Mouse (Mus musculus): ENCODE measurements around the gene Fam192a. TPM values are rescaled to one million over a fixed set of nuclear protein-coding genes. Genes with fewer than 3 reads are reported as not detected.
A peak's percentile ranks its signal among the peaks of the same experiment; 100 is the strongest.

Gene Fam192a
- polyA plus RNA-seq, 1 experiment from 2014 or later, result 105 TPM

GRCm38 (mm10) chr8:94581820-94582483, 19.8 kb downstream of the Fam192a start:
- no peaks in the 10 kb centered on the region for H3K9me3 ChIP-seq (ENCODE audit: control insufficient read depth, low read length)
- peaks cover 30% of the 10 kb centered on the region for H3K36me3 ChIP-seq (ENCODE audit: control insufficient read depth, insufficient read depth)
- H3K27me3 ChIP-seq (replicated peaks; ENCODE audit: control insufficient read depth, insufficient read depth, low read length), result no peaks in the 10 kb centered on the region
- no peak overlapping the region for H3K27ac ChIP-seq (ENCODE audit: low read length)
- no peak for ATAC-seq
- H3K9ac ChIP-seq (replicated peaks; ENCODE audit: low read depth, low read length), result no peak overlapping the region
- no peak overlapping the region for H3K4me2 ChIP-seq (ENCODE audit: low read length)
- no peaks in the 10 kb centered on the region; the same call in 1 of the 2 replicates for H3K4me1 ChIP-seq (replicated peaks; ENCODE audit: control insufficient read depth, insufficient read depth, low read length)
- no peak overlapping the region for H3K4me3 ChIP-seq (replicated peaks; ENCODE audit: low read length)
- 68% methylated on average over 7 of the region's 7 CpGs for WGBS

GRCm38 (mm10) chr8:94575148-94575547, 26.6 kb downstream of the Fam192a start:
- H3K36me3 ChIP-seq (ENCODE audit: control insufficient read depth, insufficient read depth), result peaks cover 21% of the 10 kb centered on the region

GRCm38 (mm10) chr8:94574159-94574907, 27.5 kb downstream of the Fam192a start:
- Histone ChIP-seq H3K27ac (ENCODE audit: low read length) (peak overlapping the region; percentile 77), H3K4me1 (replicated peaks; ENCODE audit: control insufficient read depth, insufficient read depth, low read length) (peaks cover 14% of the 10 kb centered on the region), H3K4me3 (replicated peaks; ENCODE audit: low read length) (no peak overlapping the region), H3K9ac (replicated peaks; ENCODE audit: low read depth, low read length) (0 out of 2 replicates have a peak overlapping the region, but pooled peaks have one; percentile 2), H3K9me3 (ENCODE audit: control insufficient read depth, low read length) (no peaks in the 10 kb centered on the region), H3K27me3 (replicated peaks; ENCODE audit: control insufficient read depth, insufficient read depth, low read length) (no peaks in the 10 kb centered on the region), H3K4me2 (ENCODE audit: low read length) (no peak overlapping the region), H3K36me3 (ENCODE audit: control insufficient read depth, insufficient read depth) (peaks cover 19% of the 10 kb centered on the region)
- 46% methylated on average over 16 of the region's 16 CpGs for WGBS
- peak; percentile 88 for ATAC-seq

More at GRCm38 (mm10) chr8:94575148-94575547, 26.6 kb downstream of the Fam192a start:
- no peak overlapping the region for H3K4me2 ChIP-seq (ENCODE audit: low read length)
- peak overlapping the region; percentile 77 for H3K27ac ChIP-seq (ENCODE audit: low read length)
- peaks cover 14% of the 10 kb centered on the region for H3K4me1 ChIP-seq (replicated peaks; ENCODE audit: control insufficient read depth, insufficient read depth, low read length)
- no peak overlapping the region for H3K9ac ChIP-seq (replicated peaks; ENCODE audit: low read depth, low read length)
- H3K9me3 ChIP-seq (ENCODE audit: control insufficient read depth, low read length), result no peaks in the 10 kb centered on the region
- H3K4me3 ChIP-seq (replicated peaks; ENCODE audit: low read length), result no peak overlapping the region
- no peaks in the 10 kb centered on the region for H3K27me3 ChIP-seq (replicated peaks; ENCODE audit: control insufficient read depth, insufficient read depth, low read length)
- ATAC-seq, result no peak
- 89% methylated on average over 4 of the region's 4 CpGs for WGBS

- H3K27ac ChIP-seq (ENCODE audit: low read length), result no peak overlapping the region
- H3K27me3 ChIP-seq (replicated peaks; ENCODE audit: control insufficient read depth, insufficient read depth, low read length), result no peaks in the 10 kb centered on the region
- H3K36me3 ChIP-seq (ENCODE audit: control insufficient read depth, insufficient read depth), result peaks cover 9% of the 10 kb centered on the region
- no peak overlapping the region for H3K4me3 ChIP-seq (replicated peaks; ENCODE audit: low read length)
- WGBS, result 74% methylated on average over 2 of the region's 2 CpGs
- no peak overlapping the region for H3K9ac ChIP-seq (replicated peaks; ENCODE audit: low read depth, low read length)
- H3K4me2 ChIP-seq (ENCODE audit: low read length), result no peak overlapping the region
- peaks cover 23% of the 10 kb centered on the region for H3K4me1 ChIP-seq (replicated peaks; ENCODE audit: control insufficient read depth, insufficient read depth, low read length)
- no peaks in the 10 kb centered on the region for H3K9me3 ChIP-seq (ENCODE audit: control insufficient read depth, low read length)
- ATAC-seq, result no peak
Measured at GRCm38 (mm10) chr8:94571896-94572295, 29.9 kb downstream of the Fam192a start.

GRCm38 (mm10) chr8:94569419-94569818, 32.4 kb downstream of the Fam192a start:
- no peaks in the 10 kb centered on the region for H3K27me3 ChIP-seq (replicated peaks; ENCODE audit: control insufficient read depth, insufficient read depth, low read length)
- no peak for ATAC-seq
- no peaks in the 10 kb centered on the region for H3K9me3 ChIP-seq (ENCODE audit: control insufficient read depth, low read length)
- no peak overlapping the region for H3K27ac ChIP-seq (ENCODE audit: low read length)
- no peaks in the 10 kb centered on the region; the same call in 1 of the 2 replicates for H3K36me3 ChIP-seq (ENCODE audit: control insufficient read depth, insufficient read depth)
- no peak overlapping the region for H3K4me2 ChIP-seq (ENCODE audit: low read length)
- peaks cover 31% of the 10 kb centered on the region for H3K4me1 ChIP-seq (replicated peaks; ENCODE audit: control insufficient read depth, insufficient read depth, low read length)
- H3K9ac ChIP-seq (replicated peaks; ENCODE audit: low read depth, low read length), result no peak overlapping the region
- 72% methylated on average over 1 of the region's 1 CpGs for WGBS
- H3K4me3 ChIP-seq (replicated peaks; ENCODE audit: low read length), result no peak overlapping the region

GRCm38 (mm10) chr8:94568098-94568497, 33.7 kb downstream of the Fam192a start:
- Histone ChIP-seq H3K4me2 (ENCODE audit: low read length) (no peak overlapping the region), H3K4me1 (replicated peaks; ENCODE audit: control insufficient read depth, insufficient read depth, low read length) (peaks cover 23% of the 10 kb centered on the region), H3K9ac (replicated peaks; ENCODE audit: low read depth, low read length) (no peak overlapping the region), H3K36me3 (ENCODE audit: control insufficient read depth, insufficient read depth) (no peaks in the 10 kb centered on the region; the same call in 1 of the 2 replicates), H3K27me3 (replicated peaks; ENCODE audit: control insufficient read depth, insufficient read depth, low read length) (no peaks in the 10 kb centered on the region), H3K4me3 (replicated peaks; ENCODE audit: low read length) (no peak overlapping the region), H3K27ac (ENCODE audit: low read length) (no peak overlapping the region), H3K9me3 (ENCODE audit: control insufficient read depth, low read length) (no peaks in the 10 kb centered on the region)
- WGBS, result 91% methylated on average over 8 of the region's 8 CpGs
- no peak for ATAC-seq

- Histone ChIP-seq H3K4me1 (replicated peaks; ENCODE audit: control insufficient read depth, insufficient read depth, low read length) (peaks cover 23% of the 10 kb centered on the region), H3K9ac (replicated peaks; ENCODE audit: low read depth, low read length) (peak overlapping the region; percentile 11; the same call in 1 of the 2 replicates), H3K27ac (ENCODE audit: low read length) (peak overlapping the region; percentile 82), H3K9me3 (ENCODE audit: control insufficient read depth, low read length) (no peaks in the 10 kb centered on the region), H3K4me3 (replicated peaks; ENCODE audit: low read length) (no peak overlapping the region), H3K36me3 (ENCODE audit: control insufficient read depth, insufficient read depth) (no peaks in the 10 kb centered on the region), H3K4me2 (ENCODE audit: low read length) (peak overlapping the region; percentile 32), H3K27me3 (replicated peaks; ENCODE audit: control insufficient read depth, insufficient read depth, low read length) (no peaks in the 10 kb centered on the region)
- ATAC-seq, result peak; percentile 92
- 37% methylated on average over 8 of the region's 8 CpGs for WGBS
Measured at GRCm38 (mm10) chr8:94567159-94567849, 34.5 kb downstream of the Fam192a start.

GRCm38 (mm10) chr8:94566446-94567158, 35.2 kb downstream of the Fam192a start:
- WGBS, result 37% methylated on average over 15 of the region's 15 CpGs
- Histone ChIP-seq H3K9ac (replicated peaks; ENCODE audit: low read depth, low read length) (peak overlapping the region; percentile 24), H3K36me3 (ENCODE audit: control insufficient read depth, insufficient read depth) (no peaks in the 10 kb centered on the region)

More at GRCm38 (mm10) chr8:94566446-94567158, 35.2 kb downstream of the Fam192a start:
- Histone ChIP-seq H3K4me2 (ENCODE audit: low read length) (peak overlapping the region; percentile 32), H3K4me1 (replicated peaks; ENCODE audit: control insufficient read depth, insufficient read depth, low read length) (peaks cover 23% of the 10 kb centered on the region), H3K27ac (ENCODE audit: low read length) (peak overlapping the region; percentile 82), H3K4me3 (replicated peaks; ENCODE audit: low read length) (no peak overlapping the region), H3K27me3 (replicated peaks; ENCODE audit: control insufficient read depth, insufficient read depth, low read length) (no peaks in the 10 kb centered on the region), H3K9me3 (ENCODE audit: control insufficient read depth, low read length) (no peaks in the 10 kb centered on the region)
- ATAC-seq, result peak; percentile 57
